Mouse (Mus musculus) spleen, adult 2 months (tissue): Measurements from ENCODE around the gene Insc.

Experiments used
- CTCF ChIP-seq: fragments of 200-500 bp; IDR thresholded peaks from 2 replicates; pipeline ENCODE4 v1.5.1; 2011; ENCODE audit warnings: mild to moderate bottlenecking, inconsistent platforms; ENCODE audit not compliant: insufficient read depth, insufficient read length, insufficient replicate concordance; ENCODE audit errors: extremely low read depth
- POLR2A ChIP-seq: fragments of 200-500 bp; IDR thresholded peaks from 2 replicates; pipeline ENCODE4 v1.6.1; 2011; ENCODE audit warnings: low read depth, low read length, inconsistent platforms

- no peak for TF ChIP-seq CTCF
- no peak for TF ChIP-seq POLR2A
Measured at GRCm38 (mm10) chr7:114754626-114755025, 11.1 kb downstream of the Insc start.
